Mouse (Mus musculus) heart, embryonic 11.5 days (tissue): ENCODE measurements around the gene Fntb. TPM values are rescaled to one million over a fixed set of nuclear protein-coding genes. Genes with fewer than 3 reads are reported as not detected.

Experiments used
- ATAC-seq: fragments of 200-750 bp; cut with Nextera tagmentation; replicated peaks from 2 replicates; pipeline ENCODE4 v1.8.0; 2017; ENCODE audit warnings: moderate library complexity; ENCODE audit not compliant: insufficient number of reproducible peaks, low FRiP score, low TSS enrichment
- H3K27ac ChIP-seq: fragments of 300-500 bp; sonication (generic); 2 replicates; pipeline ENCODE4 v1.5.1; 2014; ENCODE audit warnings: mild to moderate bottlenecking, low read depth, low read length
- H3K27me3 ChIP-seq: fragments of 300-500 bp; sonication (generic); 2 replicates; pipeline ENCODE4 v1.6.1; 2014; ENCODE audit warnings: mild to moderate bottlenecking, low read length, mixed read lengths; ENCODE audit not compliant: control insufficient read depth, insufficient read depth
- H3K36me3 ChIP-seq: fragments of 300-500 bp; sonication (generic); 2 replicates; pipeline ENCODE4 v1.6.1; 2014; ENCODE audit warnings: mild to moderate bottlenecking, low read length, moderate library complexity, mixed read lengths; ENCODE audit not compliant: control insufficient read depth, insufficient read depth
- H3K4me1 ChIP-seq: fragments of 300-500 bp; sonication (generic); 2 replicates; pipeline ENCODE4 v1.6.1; 2014; ENCODE audit warnings: low read length; ENCODE audit not compliant: control insufficient read depth, insufficient read depth
- H3K4me2 ChIP-seq: fragments of 300-500 bp; sonication (generic); 2 replicates; pipeline ENCODE4 v1.6.1; 2014; ENCODE audit warnings: mild to moderate bottlenecking, moderate library complexity
- H3K4me3 ChIP-seq: fragments of 300-500 bp; sonication (generic); 2 replicates; pipeline ENCODE4 v1.5.1; 2014; ENCODE audit warnings: low read depth, low read length
- H3K9ac ChIP-seq: fragments of 300-500 bp; sonication (generic); 2 replicates; pipeline ENCODE4 v1.6.1; 2014; ENCODE audit warnings: mild to moderate bottlenecking, low read depth, low read length, moderate library complexity
- H3K9me3 ChIP-seq: fragments of 300-500 bp; sonication (generic); replicated peaks from 2 replicates; pipeline ENCODE4 v1.6.1; 2016; ENCODE audit warnings: low read length; ENCODE audit not compliant: control insufficient read depth
- WGBS: fragments of 180-500 bp; shearing (Covaris S2); extraction: QIAGEN DNeasy Blood & Tissue Kit; methylation state at CpG from one replicate; pipeline ENCODE4 v1.1.7; 2014; ENCODE audit not compliant: insufficient replicate concordance; 5-methylcytosine and 5-hydroxymethylcytosine counted together
- polyA plus RNA-seq: library from polyadenylated mRNA; unstranded; fragments of >200 nt; fragmentation: Nextera tagmentation; extraction: Ambion mirVana; gene quantifications from 2 replicates; pipeline ENCODE4 v1.2.1, GENCODE M21; 2014

Fntb gene
- polyA plus RNA-seq, 1 experiment from 2014 or later: 30.7 TPM

DNA sequence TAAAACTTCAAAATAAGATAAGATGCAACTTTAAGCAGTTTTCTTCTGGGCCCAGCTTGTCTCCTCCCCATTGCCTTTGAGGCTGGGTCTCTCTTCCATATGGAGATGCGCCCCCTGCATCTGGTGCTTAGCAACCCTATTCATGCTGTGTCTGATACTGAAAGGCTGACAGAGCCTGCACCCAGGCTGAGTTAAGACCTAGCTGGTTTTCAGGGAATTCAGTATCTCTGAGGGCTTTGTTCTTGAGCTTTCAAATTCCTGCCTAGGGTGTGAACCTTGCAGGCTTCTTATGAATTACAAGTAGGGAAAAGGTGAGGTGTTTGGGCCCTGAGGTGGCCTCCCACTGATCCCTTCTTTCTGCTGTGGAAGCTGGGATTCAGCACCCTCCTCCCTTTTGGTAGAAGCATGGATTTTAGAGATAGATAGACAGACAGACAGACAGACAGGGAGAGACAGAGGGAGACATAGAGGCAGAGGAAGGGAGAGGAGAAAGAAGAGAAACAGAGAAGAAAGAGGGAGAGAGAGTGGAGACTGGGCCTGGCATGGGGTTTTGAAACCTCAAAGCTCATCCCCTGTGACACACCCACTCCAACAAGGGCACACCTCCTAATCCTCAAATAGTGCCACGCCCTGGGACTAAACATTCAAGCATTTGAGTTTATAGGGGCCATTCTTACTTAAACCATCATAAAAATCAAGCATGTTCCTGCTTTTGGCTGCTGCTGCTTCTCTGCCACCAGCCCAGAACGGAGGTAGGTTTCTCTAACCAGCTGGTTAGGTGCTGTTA lies 136.3 kb downstream of the Fntb start:
- ATAC-seq: no peak
- Histone ChIP-seq H3K27ac (no peak overlapping the region), H3K4me2 (no peak overlapping the region), H3K9me3 (no peaks in the 10 kb centered on the region), H3K4me1 (0 out of 2 replicates have a peak, but pooled peaks cover 5% of the 10 kb centered on the region), H3K36me3 (no peaks in the 10 kb centered on the region), H3K9ac (no peak overlapping the region), H3K27me3 (no peaks in the 10 kb centered on the region), H3K4me3 (no peak overlapping the region)
- 79% methylated on average over 3 of the region's 3 CpGs for WGBS

DNA sequence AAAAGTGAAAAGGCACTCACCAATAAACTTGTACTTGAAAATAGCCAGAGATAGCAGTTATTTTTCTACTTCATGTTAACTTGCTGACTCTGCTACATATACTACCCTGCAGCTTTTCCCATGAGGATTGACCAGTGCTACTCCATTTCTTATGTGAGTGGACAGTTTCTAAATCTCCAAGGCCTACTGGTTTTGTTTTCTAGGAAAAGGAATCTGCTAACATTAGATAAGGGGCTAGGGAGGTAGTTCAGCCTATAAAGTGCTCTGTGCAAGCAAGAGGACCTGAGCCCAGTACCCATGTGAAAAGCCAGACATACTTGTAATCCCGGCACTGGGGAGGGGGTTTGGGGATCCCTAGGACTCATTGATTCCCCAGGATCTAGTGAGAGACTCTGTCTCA lies 140.9 kb downstream of the Fntb start:
- Histone ChIP-seq H3K4me2 (no peak overlapping the region), H3K4me1 (peaks cover 12% of the 10 kb centered on the region; the same call in 1 of the 2 replicates), H3K27ac (no peak overlapping the region), H3K4me3 (no peak overlapping the region), H3K36me3 (no peaks in the 10 kb centered on the region), H3K27me3 (no peaks in the 10 kb centered on the region; the same call in 1 of the 2 replicates), H3K9ac (no peak overlapping the region), H3K9me3 (no peaks in the 10 kb centered on the region)
- 56% methylated on average over 1 of the region's 1 CpGs for WGBS
- ATAC-seq: no peak

DNA sequence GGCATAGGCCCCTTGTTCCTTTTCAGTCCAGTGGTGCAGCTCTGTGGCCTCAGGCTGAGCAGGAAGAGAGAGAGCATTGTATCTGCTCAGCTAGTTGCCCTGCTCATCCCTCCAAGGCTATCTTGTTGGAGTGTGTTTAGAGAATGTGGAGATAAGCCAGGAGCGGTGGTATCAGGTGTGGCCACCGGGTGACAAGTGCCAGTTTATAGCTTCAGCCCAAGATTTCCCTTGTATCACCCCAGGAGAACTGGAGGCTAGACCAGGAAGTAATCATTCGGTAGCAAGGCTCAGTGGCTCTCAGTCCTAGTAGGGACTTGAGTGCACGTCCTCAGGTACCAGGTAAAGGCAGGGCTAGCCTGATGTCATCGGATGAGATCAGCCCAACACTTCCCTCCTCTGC lies 143.8 kb downstream of the Fntb start:
- peak; percentile 60 for ATAC-seq
- no peak overlapping the region for H3K27ac ChIP-seq
- peak overlapping the region; percentile 4; the same call in 1 of the 2 replicates for H3K4me2 ChIP-seq
- peaks cover 12% of the 10 kb centered on the region; the same call in 1 of the 2 replicates for H3K4me1 ChIP-seq
- no peaks in the 10 kb centered on the region for H3K36me3 ChIP-seq
- H3K9ac ChIP-seq: no peak overlapping the region
- H3K9me3 ChIP-seq: no peaks in the 10 kb centered on the region
- no peaks in the 10 kb centered on the region; the same call in 1 of the 2 replicates for H3K27me3 ChIP-seq
- no peak overlapping the region for H3K4me3 ChIP-seq
- WGBS: 46% methylated on average over 5 of the region's 5 CpGs

DNA sequence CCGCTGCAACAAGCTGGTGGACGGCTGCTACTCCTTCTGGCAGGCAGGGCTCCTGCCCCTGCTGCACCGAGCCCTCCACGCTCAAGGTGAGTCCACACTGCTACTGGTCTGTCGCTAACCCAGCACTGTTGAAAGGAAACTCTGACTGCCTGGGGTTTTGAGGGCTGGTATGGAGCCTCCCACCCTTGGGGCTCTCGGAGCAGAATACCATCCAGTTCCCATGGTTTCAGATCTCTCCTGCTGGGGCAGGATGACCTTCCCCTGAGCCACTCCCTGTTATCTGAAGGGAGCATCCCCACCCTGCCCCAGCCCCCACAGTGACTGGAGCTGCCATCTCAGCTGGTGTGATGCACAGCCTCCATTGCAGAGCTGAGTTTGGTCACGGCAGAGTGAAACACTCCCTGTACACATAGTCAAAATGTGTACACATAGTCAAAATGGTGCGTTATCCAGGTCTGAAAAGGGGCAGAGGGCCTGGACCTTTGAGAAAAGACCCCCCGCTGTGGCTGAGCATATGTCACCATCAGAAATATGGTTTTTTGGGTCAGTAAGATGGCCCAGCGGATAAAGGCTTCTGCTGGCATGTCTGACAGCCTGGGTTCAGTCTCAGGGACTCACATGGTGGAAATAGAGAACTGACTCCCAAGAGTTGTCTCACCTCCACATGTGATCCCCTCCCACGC lies 145.0 kb downstream of the Fntb start:
- no peaks in the 10 kb centered on the region for H3K9me3 ChIP-seq
- peaks cover 12% of the 10 kb centered on the region; the same call in 1 of the 2 replicates for H3K4me1 ChIP-seq
- 63% methylated on average over 11 of the region's 11 CpGs for WGBS
- peak; percentile 78 for ATAC-seq
- H3K27ac ChIP-seq: 0 out of 2 replicates have a peak overlapping the region, but pooled peaks have one; percentile 47
- H3K4me3 ChIP-seq: no peak overlapping the region
- H3K36me3 ChIP-seq: peaks cover 3% of the 10 kb centered on the region; the same call in 1 of the 2 replicates
- no peaks in the 10 kb centered on the region; the same call in 1 of the 2 replicates for H3K27me3 ChIP-seq
- H3K4me2 ChIP-seq: peak overlapping the region; percentile 36
- 0 out of 2 replicates have a peak overlapping the region, but pooled peaks have one; percentile 52 for H3K9ac ChIP-seq

DNA sequence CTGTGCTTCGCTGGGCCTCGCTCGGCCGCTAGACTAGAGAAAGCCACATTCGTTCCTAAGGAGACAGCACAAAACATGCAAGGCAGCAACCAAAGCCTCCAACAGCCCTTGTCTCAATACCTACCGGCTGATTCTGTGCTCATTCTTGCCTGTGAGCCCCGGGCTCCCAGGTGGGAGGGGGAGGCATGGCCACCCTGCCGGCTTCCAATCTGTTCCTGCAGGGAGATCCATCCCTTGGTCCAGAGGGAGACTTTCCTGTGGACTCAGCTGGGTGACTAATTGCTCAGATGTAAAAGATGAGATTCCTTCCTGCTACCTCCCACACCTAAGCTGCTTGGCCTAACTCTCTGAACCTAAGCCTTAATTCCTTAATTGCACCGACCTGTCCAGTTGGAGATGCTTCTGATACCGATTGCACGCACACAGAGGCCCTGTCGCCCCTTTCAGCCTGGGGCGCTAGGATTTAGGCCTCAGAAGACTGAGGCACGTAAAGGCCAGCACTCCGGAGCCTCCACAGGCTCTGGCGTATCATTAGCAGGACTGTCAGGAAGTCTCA lies 145.9 kb downstream of the Fntb start:
- no peaks in the 10 kb centered on the region; the same call in 1 of the 2 replicates for H3K27me3 ChIP-seq
- H3K36me3 ChIP-seq: peaks cover 3% of the 10 kb centered on the region; the same call in 1 of the 2 replicates
- no peak overlapping the region for H3K27ac ChIP-seq
- H3K4me1 ChIP-seq: peaks cover 9% of the 10 kb centered on the region; the same call in 1 of the 2 replicates
- H3K4me3 ChIP-seq: no peak overlapping the region
- 0 out of 2 replicates have a peak overlapping the region, but pooled peaks have one; percentile 22 for H3K9ac ChIP-seq
- no peak for ATAC-seq
- H3K4me2 ChIP-seq: no peak overlapping the region
- H3K9me3 ChIP-seq: no peaks in the 10 kb centered on the region
- 74% methylated on average over 16 of the region's 16 CpGs for WGBS

DNA sequence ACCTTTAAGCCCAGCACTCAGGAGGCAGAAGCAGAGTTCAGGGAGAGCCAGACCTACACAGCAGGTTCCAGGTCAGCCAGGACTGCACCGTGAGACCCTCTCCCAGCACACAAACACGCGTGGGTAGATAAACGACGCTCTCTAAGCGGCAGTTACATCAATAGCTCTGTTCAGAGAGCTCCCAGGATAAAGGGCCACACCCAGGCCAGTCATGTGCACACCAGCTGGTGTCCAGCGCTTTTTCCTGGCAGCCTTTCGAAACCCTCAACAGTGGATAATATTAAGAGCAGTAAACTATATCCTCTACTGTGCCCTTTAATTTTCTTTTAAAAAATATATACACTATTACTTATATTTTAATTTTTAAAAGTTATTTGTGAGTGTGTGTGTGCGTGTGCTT lies 146.8 kb downstream of the Fntb start:
- Histone ChIP-seq H3K4me1 (peaks cover 7% of the 10 kb centered on the region; the same call in 1 of the 2 replicates), H3K36me3 (peaks cover 3% of the 10 kb centered on the region; the same call in 1 of the 2 replicates), H3K9ac (no peak overlapping the region), H3K9me3 (no peaks in the 10 kb centered on the region), H3K4me2 (no peak overlapping the region), H3K4me3 (no peak overlapping the region), H3K27ac (no peak overlapping the region), H3K27me3 (no peaks in the 10 kb centered on the region; the same call in 1 of the 2 replicates)
- no peak for ATAC-seq
- WGBS: 64% methylated on average over 9 of the region's 9 CpGs

DNA sequence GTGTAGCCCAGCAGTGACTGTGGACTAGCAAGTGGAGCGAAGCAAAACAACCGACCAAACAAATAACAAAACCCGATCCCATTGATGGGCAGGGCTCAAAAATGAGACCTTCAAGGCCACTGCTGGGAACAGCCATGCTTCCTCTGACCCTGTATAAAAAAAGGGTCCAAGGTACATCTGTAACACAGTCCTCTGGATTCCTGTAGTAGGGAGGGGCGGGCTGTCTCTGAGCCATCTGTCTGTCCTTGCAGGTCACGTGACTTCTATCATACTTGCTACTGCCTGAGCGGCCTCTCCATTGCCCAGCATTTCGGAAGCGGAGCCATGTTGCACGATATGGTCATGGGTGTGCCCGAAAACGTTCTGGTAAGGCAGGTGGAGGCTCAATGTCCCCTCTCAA lies 150.8 kb downstream of the Fntb start:
- Histone ChIP-seq H3K4me2 (no peak overlapping the region), H3K36me3 (peaks cover 3% of the 10 kb centered on the region; the same call in 1 of the 2 replicates), H3K9ac (no peak overlapping the region), H3K27ac (no peak overlapping the region), H3K4me1 (no peaks in the 10 kb centered on the region), H3K4me3 (no peak overlapping the region), H3K9me3 (no peaks in the 10 kb centered on the region), H3K27me3 (no peaks in the 10 kb centered on the region; the same call in 1 of the 2 replicates)
- 87% methylated on average over 11 of the region's 11 CpGs for WGBS
- no peak for ATAC-seq

DNA sequence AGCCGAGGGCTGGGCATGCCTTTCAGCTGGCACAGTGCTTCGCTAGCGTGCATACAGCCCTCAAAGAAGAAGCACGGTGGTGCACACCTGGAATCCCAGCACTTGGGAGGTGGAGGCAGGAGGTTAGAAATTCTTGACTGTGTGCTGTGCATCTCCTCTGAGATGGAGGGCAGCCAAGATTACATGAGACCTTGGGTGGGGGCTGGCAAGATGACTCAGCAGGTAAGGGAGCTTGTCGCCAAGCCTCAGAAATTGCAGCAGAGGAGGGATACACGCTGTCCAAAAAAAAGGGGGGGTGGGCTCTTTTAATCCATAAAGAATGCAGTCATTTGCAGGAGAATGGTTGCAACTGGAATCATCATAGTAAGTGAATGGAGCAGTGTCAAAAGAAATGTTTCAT lies 152.7 kb downstream of the Fntb start:
- no peaks in the 10 kb centered on the region for H3K9me3 ChIP-seq
- peaks cover 3% of the 10 kb centered on the region; the same call in 1 of the 2 replicates for H3K36me3 ChIP-seq
- no peaks in the 10 kb centered on the region for H3K27me3 ChIP-seq
- no peak overlapping the region for H3K4me2 ChIP-seq
- no peak overlapping the region for H3K4me3 ChIP-seq
- no peak for ATAC-seq
- H3K4me1 ChIP-seq: no peaks in the 10 kb centered on the region
- 81% methylated on average over 6 of the region's 6 CpGs for WGBS
- no peak overlapping the region for H3K9ac ChIP-seq
- no peak overlapping the region for H3K27ac ChIP-seq
